Mouse (Mus musculus): ENCODE measurements around the gene H2-T24. TPM values are rescaled to one million over a fixed set of nuclear protein-coding genes. Genes with fewer than 3 reads are reported as not detected.
A peak's percentile ranks its signal among the peaks of the same experiment; 100 is the strongest.
"Not testable (repeated sequence)": the region's sequence is repeated elsewhere in the genome, so short reads cannot be mapped to it uniquely, and the experiment has no call there.

H2-T24 gene
- total RNA-seq (2021): 1 to 10 TPM; 2.5 to 2.8 TPM

GRCm38 (mm10) chr17:36020191-36021073, at the start of gene H2-T24:
H2-T24 (minus strand) TSS chr17:36020560.
- peak in 1 of 2 experiments; percentile 37 for DNase-seq

GRCm38 (mm10) chr17:36060829-36061228, 40.5 kb upstream of the H2-T24 start:
- peak; percentile 80 to 83 for DNase-seq

- not testable (repeated sequence) for DNase-seq
Measured at GRCm38 (mm10) chr17:36058362-36058761, 38.0 kb upstream of the H2-T24 start, which contains the start of gene Gm11127. Gm11127 (minus strand) TSS chr17:36058371.

GRCm38 (mm10) chr17:36057927-36058326, 37.6 kb upstream of the H2-T24 start:
- DNase-seq: not testable (repeated sequence)

- DNase-seq: no peak
Measured at GRCm38 (mm10) chr17:36043286-36043685, 22.9 kb upstream of the H2-T24 start.

- peak; percentile 66 to 68 for DNase-seq
Measured at GRCm38 (mm10) chr17:36042610-36043169, 22.3 kb upstream of the H2-T24 start, which contains the start of the genes H2-T22 and Gm6034. H2-T22 (minus strand) TSS chr17:36042747. Gm6034 (plus strand) TSS chr17:36042961.

- DNase-seq: peak; percentile 12 to 16
Measured at GRCm38 (mm10) chr17:36042055-36042454, 21.7 kb upstream of the H2-T24 start.

GRCm38 (mm10) chr17:36040604-36041003, 20.2 kb upstream of the H2-T24 start:
- not testable (repeated sequence) for DNase-seq

GRCm38 (mm10) chr17:36036126-36036525, 15.8 kb upstream of the H2-T24 start:
- DNase-seq: not testable (repeated sequence)

- peak in 1 of 2 experiments; percentile 51 for DNase-seq
Measured at GRCm38 (mm10) chr17:36035010-36035638, 14.8 kb upstream of the H2-T24 start.

- DNase-seq: not testable (repeated sequence)
Measured at GRCm38 (mm10) chr17:36034524-36034923, 14.2 kb upstream of the H2-T24 start.

GRCm38 (mm10) chr17:36032351-36032875, 12.1 kb upstream of the H2-T24 start, which contains the start of gene H2-T23:
H2-T23 (minus strand) TSS chr17:36032855.
- not testable (repeated sequence) for DNase-seq

GRCm38 (mm10) chr17:36031583-36032331, 11.4 kb upstream of the H2-T24 start:
- DNase-seq: peak; percentile 36 to 40

GRCm38 (mm10) chr17:36030703-36031582, 10.6 kb upstream of the H2-T24 start:
- not testable (repeated sequence) for DNase-seq

GRCm38 (mm10) chr17:36030046-36030702, 9.8 kb upstream of the H2-T24 start:
- not testable (repeated sequence) for DNase-seq

GRCm38 (mm10) chr17:36028879-36029619, 8.7 kb upstream of the H2-T24 start:
- DNase-seq: no peak

GRCm38 (mm10) chr17:36027663-36028062, 7.3 kb upstream of the H2-T24 start:
- DNase-seq: no peak

- no peak for DNase-seq
Measured at GRCm38 (mm10) chr17:36025901-36026300, 5.5 kb upstream of the H2-T24 start.

- no peak for DNase-seq
Measured at GRCm38 (mm10) chr17:36025197-36025596, 4.8 kb upstream of the H2-T24 start.

All from layer of hippocampus, postnatal 36 days (tissue).